ENCODE assay signal across 12 mouse cellular contexts in the genomic region with DNA sequence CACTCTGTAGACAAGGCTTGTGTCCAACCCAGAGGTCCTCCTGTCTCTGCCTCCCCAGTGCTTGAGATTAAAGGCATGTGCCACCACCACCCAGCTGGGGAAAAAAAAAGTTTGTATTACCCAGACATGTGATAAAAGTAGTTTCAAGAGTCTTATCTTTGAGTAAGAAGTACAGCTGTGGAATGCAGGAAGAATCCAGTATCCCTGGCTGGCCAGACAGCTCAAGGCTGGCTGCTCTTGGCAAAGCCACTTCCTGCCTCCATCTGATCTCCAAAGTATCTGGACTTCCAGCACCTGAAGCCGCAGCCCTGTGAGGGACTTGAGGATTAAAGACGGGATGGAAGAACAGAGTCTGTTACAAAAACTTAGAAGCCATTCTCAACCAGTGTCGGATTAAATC.
A peak's percentile ranks its signal among the peaks of the same experiment; 100 is the strongest.
DNase-seq lines count a peak whose midpoint lies in the region; ATAC-seq lines count a peak whose summit lies in the region.
"Had no signal": no experiment of that assay in that cellular context is flagged by ENCODE, and none has a peak within 500 bp of the region (broad histone marks: within the 10 kb centered on the region; RNA-seq: fewer than 3 reads in every experiment).

No protein-coding gene starts in this region.

- ATAC-seq in forebrain, embryonic 16.5 days = no peak
- ATAC-seq in forebrain, embryonic 11.5 days (replicated peaks; ENCODE audit: low FRiP score) = no peak
- no peak for ATAC-seq in lung, embryonic 15.5 days (ENCODE audit: borderline replicate concordance, extremely low read depth, low FRiP score, low TSS enrichment)
- ATAC-seq in embryonic facial prominence, embryonic 13.5 days (ENCODE audit: insufficient number of reproducible peaks, insufficient read depth, low FRiP score, low TSS enrichment, low read depth) = no peak
- no peak for ATAC-seq in limb, embryonic 13.5 days (ENCODE audit: low FRiP score, low read depth)

- no peaks in the 10 kb centered on the region for H3K9me3 ChIP-seq in forebrain, embryonic 16.5 days (ENCODE audit: control insufficient read depth, low read length)
- no peaks in the 10 kb centered on the region; the same call in 1 of the 2 replicates for H3K9me3 ChIP-seq in forebrain, embryonic 11.5 days (ENCODE audit: control insufficient read depth, low read length)
- no peaks in the 10 kb centered on the region for H3K9me3 ChIP-seq in lung, embryonic 15.5 days
- H3K9me3 ChIP-seq in embryonic facial prominence, embryonic 13.5 days = no peaks in the 10 kb centered on the region
- H3K9me3 ChIP-seq in limb, embryonic 13.5 days = no peaks in the 10 kb centered on the region

- H3K4me1 ChIP-seq in forebrain, embryonic 16.5 days (replicated peaks; ENCODE audit: control insufficient read depth, insufficient read depth, low read length) = peaks cover 50% of the 10 kb centered on the region
- peaks cover 1% of the 10 kb centered on the region; the same call in 1 of the 2 replicates for H3K4me1 ChIP-seq in forebrain, embryonic 11.5 days (replicated peaks; ENCODE audit: control insufficient read depth, insufficient read depth, low read length)
- peaks cover 30% of the 10 kb centered on the region for H3K4me1 ChIP-seq in lung, embryonic 15.5 days
- peaks cover 42% of the 10 kb centered on the region for H3K4me1 ChIP-seq in embryonic facial prominence, embryonic 13.5 days
- peaks cover 40% of the 10 kb centered on the region for H3K4me1 ChIP-seq in limb, embryonic 13.5 days

- H3K27ac ChIP-seq in forebrain, embryonic 16.5 days (ENCODE audit: low read length) = 0 out of 2 replicates have a peak overlapping the region, but pooled peaks have one; percentile 12
- H3K27ac ChIP-seq in forebrain, embryonic 11.5 days (ENCODE audit: low read depth, low read length) = no peak overlapping the region
- H3K27ac ChIP-seq in lung, embryonic 15.5 days = peak overlapping the region; percentile 25
- H3K27ac ChIP-seq in embryonic facial prominence, embryonic 13.5 days = peak overlapping the region; percentile 57; the same call in 1 of the 2 replicates
- H3K27ac ChIP-seq in limb, embryonic 13.5 days = 0 out of 2 replicates have a peak overlapping the region, but pooled peaks have one; percentile 0
- H3K27ac ChIP-seq: macrophage had no signal

- H3K27me3 ChIP-seq in forebrain, embryonic 16.5 days (replicated peaks; ENCODE audit: control insufficient read depth, insufficient read depth, low read length) = no peaks in the 10 kb centered on the region
- H3K27me3 ChIP-seq in forebrain, embryonic 11.5 days (ENCODE audit: control insufficient read depth, insufficient read depth, low read length) = no peaks in the 10 kb centered on the region
- no peaks in the 10 kb centered on the region for H3K27me3 ChIP-seq in lung, embryonic 15.5 days
- no peaks in the 10 kb centered on the region for H3K27me3 ChIP-seq in embryonic facial prominence, embryonic 13.5 days
- H3K27me3 ChIP-seq in limb, embryonic 13.5 days = no peaks in the 10 kb centered on the region
- H3K27me3 ChIP-seq: CH12.LX had no signal

- WGBS in forebrain, embryonic 16.5 days = 78% methylated on average over 3 of the region's 3 CpGs
- WGBS in forebrain, embryonic 11.5 days = 74% methylated on average over 3 of the region's 3 CpGs
- 53% methylated on average over 3 of the region's 3 CpGs for WGBS in lung, embryonic 15.5 days
- WGBS in embryonic facial prominence, embryonic 13.5 days = 71% methylated on average over 3 of the region's 3 CpGs
- WGBS in limb, embryonic 13.5 days = 80% methylated on average over 3 of the region's 3 CpGs

- DNase-seq in forebrain, embryonic 11.5 days (ENCODE audit: low spot score) = no peak
- no peak for DNase-seq in lung, postnatal 36 days
- no peak for DNase-seq in right cerebral cortex, postnatal 14 days
- no peak for DNase-seq in cerebellum, postnatal 14 days
- DNase-seq: embryo, embryonic 11 days; kidney, postnatal 36 days had no signal

- H3K36me3 ChIP-seq in forebrain, embryonic 16.5 days (ENCODE audit: control insufficient read depth, insufficient read depth) = peaks cover 8% of the 10 kb centered on the region; the same call in 1 of the 2 replicates
- H3K36me3 ChIP-seq in forebrain, embryonic 11.5 days (ENCODE audit: control insufficient read depth, insufficient read depth, low read length) = peaks cover 5% of the 10 kb centered on the region; the same call in 1 of the 2 replicates
- H3K36me3 ChIP-seq in lung, embryonic 15.5 days = peaks cover 6% of the 10 kb centered on the region
- peaks cover 16% of the 10 kb centered on the region for H3K36me3 ChIP-seq in embryonic facial prominence, embryonic 13.5 days
- H3K36me3 ChIP-seq in limb, embryonic 13.5 days = peaks cover 27% of the 10 kb centered on the region

- H3K4me2 ChIP-seq in forebrain, embryonic 16.5 days (ENCODE audit: low read length) = no peak overlapping the region
- H3K4me2 ChIP-seq in forebrain, embryonic 11.5 days (ENCODE audit: low read depth, low read length, severe bottlenecking) = no peak overlapping the region
- no peak overlapping the region for H3K4me2 ChIP-seq in lung, embryonic 15.5 days
- H3K4me2 ChIP-seq in embryonic facial prominence, embryonic 13.5 days = no peak overlapping the region
- H3K4me2 ChIP-seq in limb, embryonic 13.5 days (replicated peaks) = no peak overlapping the region

- no peak overlapping the region for H3K9ac ChIP-seq in forebrain, embryonic 16.5 days (replicated peaks; ENCODE audit: low read depth, low read length)
- no peak overlapping the region for H3K9ac ChIP-seq in forebrain, embryonic 11.5 days (ENCODE audit: low read length)
- no peak overlapping the region for H3K9ac ChIP-seq in lung, embryonic 15.5 days
- H3K9ac ChIP-seq in embryonic facial prominence, embryonic 13.5 days = no peak overlapping the region
- H3K9ac ChIP-seq in limb, embryonic 13.5 days = no peak overlapping the region

- H3K4me3 ChIP-seq in forebrain, embryonic 16.5 days (replicated peaks; ENCODE audit: low read length) = no peak overlapping the region
- H3K4me3 ChIP-seq in forebrain, embryonic 11.5 days (ENCODE audit: low read depth, low read length) = no peak overlapping the region
- H3K4me3 ChIP-seq in lung, embryonic 15.5 days = no peak overlapping the region
- H3K4me3 ChIP-seq in embryonic facial prominence, embryonic 13.5 days = no peak overlapping the region
- H3K4me3 ChIP-seq in limb, embryonic 13.5 days = no peak overlapping the region
